18 mouse cellular contexts compared by ENCODE assay signal in the genomic region with DNA sequence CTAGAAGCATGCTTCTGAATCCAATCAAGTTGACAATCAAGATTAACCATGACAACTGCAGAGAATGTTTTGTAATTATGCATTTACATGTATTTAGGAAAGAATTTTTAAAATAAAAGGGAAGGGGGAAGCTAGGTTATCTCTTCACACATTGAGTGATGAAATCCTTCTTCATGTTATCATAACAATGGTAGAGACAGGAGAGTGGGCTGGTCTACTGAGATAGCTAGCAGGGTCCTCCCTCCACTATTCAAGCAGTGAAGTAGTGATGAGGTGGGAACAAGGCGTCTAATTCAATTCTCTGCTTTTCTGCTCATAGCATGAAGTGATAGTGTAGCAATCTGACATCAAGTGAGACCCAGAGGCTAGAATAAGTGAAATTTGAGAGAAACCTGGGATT. TPM values are rescaled to one million over a fixed set of nuclear protein-coding genes. Genes with fewer than 3 reads are reported as not detected.
DNase-seq lines count a peak whose midpoint lies in the region; ATAC-seq and TF ChIP-seq lines count a peak whose summit lies in the region.
"Had no signal": no experiment of that assay in that cellular context is flagged by ENCODE, and none has a peak within 500 bp of the region (broad histone marks: within the 10 kb centered on the region; RNA-seq: fewer than 3 reads in every experiment).

No protein-coding gene starts in this region.

- WGBS in liver, embryonic 14.5 days (ENCODE audit: insufficient replicate concordance): 12% methylated on average over 1 of the region's 1 CpGs
- 13% methylated on average over 1 of the region's 1 CpGs for WGBS in liver, embryonic 12.5 days (ENCODE audit: insufficient replicate concordance)

- H3K9me3 ChIP-seq in liver, embryonic 14.5 days (ENCODE audit: control insufficient read depth, low read length): no peaks in the 10 kb centered on the region
- H3K9me3 ChIP-seq in liver, embryonic 12.5 days (replicated peaks): no peaks in the 10 kb centered on the region
- H3K9me3 ChIP-seq: embryonic facial prominence, embryonic 10.5 days; embryonic facial prominence, embryonic 12.5 days; forebrain, embryonic 13.5 days; forebrain, embryonic 15.5 days had no signal

- no peaks in the 10 kb centered on the region for H3K4me1 ChIP-seq in liver, embryonic 14.5 days (replicated peaks; ENCODE audit: control insufficient read depth in 2 of 2, insufficient read depth in 2 of 2, low read length in 1 of 2)
- 0 out of 2 replicates have a peak, but pooled peaks cover 4% of the 10 kb centered on the region for H3K4me1 ChIP-seq in liver, embryonic 12.5 days
- H3K4me1 ChIP-seq: embryonic facial prominence, embryonic 10.5 days; embryonic facial prominence, embryonic 12.5 days; forebrain, embryonic 13.5 days; forebrain, embryonic 15.5 days had no signal

- DNase-seq in liver, embryonic 14.5 days (ENCODE audit: low read depth in 3 of 3, low spot score in 3 of 3): no peak
- peak; percentile 67 for DNase-seq in MEL-GATA-1-ER (ENCODE audit: extremely low read depth, low read depth)
- DNase-seq in adrenal gland, postnatal 4 days (ENCODE audit: low spot score in 2 of 2): no peak
- no peak for DNase-seq in right cerebral cortex, adult 2 months (ENCODE audit: low spot score in 2 of 2)
- DNase-seq: adrenal gland, adult 2 months; adrenal gland, postnatal 10 days; adrenal gland, postnatal 25 days; cerebellum, adult 11-12 months; cerebellum, adult 2 months; cerebellum, adult 9-10 months; cerebellum, postnatal 10 days; cerebellum, postnatal 25 days; forebrain, postnatal 0 days had no signal

- H3K27me3 ChIP-seq in liver, embryonic 14.5 days (ENCODE audit: control insufficient read depth, insufficient read depth, low read length): no peaks in the 10 kb centered on the region; the same call in 1 of the 2 replicates
- no peaks in the 10 kb centered on the region; the same call in 1 of the 2 replicates for H3K27me3 ChIP-seq in liver, embryonic 12.5 days (replicated peaks)
- H3K27me3 ChIP-seq: embryonic facial prominence, embryonic 12.5 days; forebrain, embryonic 15.5 days had no signal

- H3K4me3 ChIP-seq in liver, embryonic 14.5 days (ENCODE audit: insufficient read depth in 1 of 2, low read depth in 2 of 2, low read length in 2 of 2): no peak overlapping the region
- H3K4me3 ChIP-seq in liver, embryonic 12.5 days: no peak overlapping the region
- H3K4me3 ChIP-seq: embryonic facial prominence, embryonic 10.5 days; embryonic facial prominence, embryonic 12.5 days; forebrain, embryonic 13.5 days; forebrain, embryonic 15.5 days had no signal

- no peak for ATAC-seq in liver, embryonic 14.5 days (ENCODE audit: insufficient read depth)
- ATAC-seq in liver, embryonic 12.5 days: no peak
- ATAC-seq: forebrain, embryonic 13.5 days; forebrain, embryonic 15.5 days; forebrain, postnatal 0 days had no signal

- no peak overlapping the region for H3K27ac ChIP-seq in liver, embryonic 14.5 days
- H3K27ac ChIP-seq in liver, embryonic 12.5 days: no peak overlapping the region
- H3K27ac ChIP-seq: embryonic facial prominence, embryonic 10.5 days; embryonic facial prominence, embryonic 12.5 days; forebrain, embryonic 13.5 days; forebrain, embryonic 15.5 days had no signal

- no peak for TF ChIP-seq CTCF in liver, embryonic 14.5 days (IDR thresholded peaks at IDR 0.05; ENCODE audit: low read depth)

- no peak overlapping the region; the same call in 1 of the 2 replicates for H3K9ac ChIP-seq in liver, embryonic 14.5 days (replicated peaks)
- no peak overlapping the region for H3K9ac ChIP-seq in liver, embryonic 12.5 days
- H3K9ac ChIP-seq: embryonic facial prominence, embryonic 12.5 days; forebrain, embryonic 13.5 days; forebrain, embryonic 15.5 days; forebrain, postnatal 0 days had no signal

- no peaks in the 10 kb centered on the region for H3K36me3 ChIP-seq in liver, embryonic 14.5 days (replicated peaks; ENCODE audit: control insufficient read depth, insufficient read depth, low read depth)
- H3K36me3 ChIP-seq in liver, embryonic 12.5 days: no peaks in the 10 kb centered on the region
- H3K36me3 ChIP-seq: embryonic facial prominence, embryonic 10.5 days; embryonic facial prominence, embryonic 12.5 days; forebrain, embryonic 15.5 days had no signal

- TF ChIP-seq EP300 in liver, embryonic 14.5 days (IDR thresholded peaks at IDR 0.05; ENCODE audit: low read depth): 0 out of 2 replicates have a peak, but pooled peaks have one; percentile 9

- H3K4me2 ChIP-seq in liver, embryonic 14.5 days (ENCODE audit: low read depth): no peak overlapping the region
- no peak overlapping the region for H3K4me2 ChIP-seq in liver, embryonic 12.5 days
- H3K4me2 ChIP-seq: embryonic facial prominence, embryonic 12.5 days; forebrain, embryonic 13.5 days; forebrain, embryonic 15.5 days had no signal

RNA-seq across cellular contexts. Expression of gene Huwe1, which starts 2.6 kb away (rescaled TPM):
- 19.6 and 19.7 TPM in 2 replicates for polyA plus RNA-seq in liver, embryonic 14.5 days (2012; rRNA removed)
- 11.6 and 11.9 TPM in 2 replicates for polyA plus RNA-seq in liver, embryonic 14.5 days (2014; fragmentation: Nextera tagmentation; extraction: Ambion mirVana)
- polyA plus RNA-seq in liver, embryonic 12.5 days (2016; fragmentation: Nextera tagmentation; extraction: Ambion mirVana): 25.7 and 26.0 TPM in 2 replicates
- total RNA-seq in adrenal gland, postnatal 4 days (2021): 100 to 1,000 TPM; 213 to 240 TPM
